Mouse (Mus musculus) olfactory bulb, adult 2 months (tissue): ENCODE measurements at regions not wholly inside any gene's neighbourhood (a gene's known extent, or its start where the extent isn't known, plus 50 kb on each side); places are given as distances from the start of the nearest gene placed in this dataset.

Experiments
- CTCF ChIP-seq: fragments of 200-500 bp; IDR thresholded peaks from 2 replicates; pipeline ENCODE4 v1.5.1; 2012; ENCODE audit warnings: low read depth, mild to moderate bottlenecking, low read length, moderate library complexity; ENCODE audit not compliant: insufficient read depth
- POLR2A ChIP-seq: fragments of 200-500 bp; IDR thresholded peaks from 2 replicates; pipeline ENCODE4 v1.6.1; 2012; ENCODE audit warnings: mild to moderate bottlenecking, low read depth, low read length, moderate library complexity; ENCODE audit not compliant: insufficient read depth

DNA sequence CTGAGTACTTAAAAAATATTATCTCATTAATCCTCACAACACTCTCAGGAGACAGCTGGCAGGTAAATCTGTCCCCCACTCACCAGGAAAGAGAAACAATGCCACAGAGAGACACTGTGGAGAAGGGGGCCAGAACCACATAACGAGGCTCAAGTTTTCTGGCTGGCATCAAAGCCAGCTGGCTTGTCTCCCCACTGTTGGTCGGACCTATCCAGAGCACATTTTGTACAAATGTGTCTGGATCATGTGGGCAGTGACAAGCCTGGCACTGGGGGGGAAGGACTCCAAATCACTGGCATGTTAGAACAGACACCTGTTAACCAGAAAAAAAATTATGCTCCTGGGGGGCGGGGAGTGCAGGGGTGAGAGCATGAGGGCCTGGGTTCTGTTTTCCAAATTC lies 179.4 kb downstream of the 3110018I06Rik start:
- TF ChIP-seq POLR2A (no peak), CTCF (no peak)
